Mouse (Mus musculus) adrenal gland, postnatal 4 days (tissue): Measurements from ENCODE around the gene Tanc1. TPM values are rescaled to one million over a fixed set of nuclear protein-coding genes. Genes with fewer than 3 reads are reported as not detected.

Experiments
- DNase-seq, 2 experiments: peaks; one replicate each; pipeline ENCODE4 v3.0.0; 2021 to 2022; ENCODE audit warnings: low spot score in 2 of 2, mixed read lengths in 2 of 2
- total RNA-seq, 2 experiments: library from RNA; stranded (reverse); gene quantifications; 2 replicates each; pipeline ENCODE4 v1.2.3; 2021

The Tanc1 gene
- total RNA-seq, 2 experiments from 2014 or later, result 19.9 to 30.8 TPM

DNA sequence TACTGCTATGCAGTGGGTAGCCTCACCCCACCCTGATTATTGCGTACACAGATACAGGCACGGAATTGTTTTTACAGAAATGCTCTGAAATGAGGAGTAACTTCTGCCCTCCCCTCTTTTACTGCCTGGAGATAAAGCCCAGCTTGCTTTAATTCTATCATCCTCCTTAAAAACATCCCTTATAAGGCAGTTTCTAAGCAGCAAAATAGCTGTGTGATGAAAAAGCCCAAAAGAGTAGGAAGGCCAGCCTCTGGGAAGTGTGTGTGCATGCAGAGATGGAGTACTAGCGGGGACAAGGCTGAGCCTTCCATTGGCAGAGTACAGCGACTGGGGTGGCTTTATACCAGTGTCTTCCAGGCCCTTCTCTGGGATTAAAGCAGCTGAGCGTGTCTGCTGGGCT lies 140.9 kb downstream of the Tanc1 start:
- no peak for DNase-seq

DNA sequence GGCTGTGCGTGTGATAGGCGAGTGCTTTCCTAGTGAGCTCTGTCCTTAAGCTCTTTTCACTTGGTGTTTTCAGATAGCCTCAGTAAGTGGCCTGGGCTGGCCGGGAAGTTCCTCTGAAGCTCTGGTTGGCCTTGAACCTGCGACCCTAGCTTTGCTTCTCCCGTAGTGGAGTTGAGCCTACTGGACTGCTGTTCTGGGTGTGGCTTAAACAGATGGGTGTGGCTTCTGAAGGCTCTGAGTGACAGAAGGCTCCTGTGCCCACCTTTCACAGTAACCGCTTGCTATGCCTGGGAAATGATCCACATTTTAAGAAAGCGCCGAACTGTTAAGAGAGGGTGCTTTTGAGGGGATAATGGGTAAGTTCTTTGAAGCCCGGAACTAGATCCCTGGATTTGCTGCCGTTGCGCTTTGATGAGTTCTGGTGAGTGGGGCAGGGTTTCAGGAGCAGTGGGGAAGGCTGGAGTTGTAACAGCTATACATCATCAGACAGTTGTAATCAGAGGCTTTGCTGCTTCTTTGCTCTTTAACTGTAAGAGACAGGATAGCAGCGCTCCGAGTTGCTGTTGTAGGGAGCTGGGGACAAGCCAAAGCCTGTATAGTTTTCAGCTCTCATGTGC lies 144.4 kb downstream of the Tanc1 start:
- no peak for DNase-seq

DNA sequence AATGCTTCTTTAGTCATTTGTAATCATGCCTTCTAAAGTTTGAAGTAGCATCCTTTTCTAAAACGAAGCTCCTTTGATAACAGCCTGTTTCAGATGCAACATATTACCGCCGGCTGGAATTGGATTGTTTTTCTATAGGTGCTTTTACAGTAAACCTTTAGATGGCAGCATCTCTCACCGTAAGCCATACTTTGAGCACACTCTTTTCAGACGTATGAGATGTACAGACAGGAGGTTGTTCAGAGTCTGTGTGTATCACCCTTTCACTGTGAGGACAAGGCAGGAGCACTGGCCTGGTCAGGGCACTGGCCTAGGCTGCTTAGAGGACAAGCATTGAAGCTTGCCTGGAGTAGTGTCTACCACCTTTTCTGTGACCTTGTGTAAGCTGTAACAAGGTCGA lies 145.2 kb downstream of the Tanc1 start:
- DNase-seq, result no peak

DNA sequence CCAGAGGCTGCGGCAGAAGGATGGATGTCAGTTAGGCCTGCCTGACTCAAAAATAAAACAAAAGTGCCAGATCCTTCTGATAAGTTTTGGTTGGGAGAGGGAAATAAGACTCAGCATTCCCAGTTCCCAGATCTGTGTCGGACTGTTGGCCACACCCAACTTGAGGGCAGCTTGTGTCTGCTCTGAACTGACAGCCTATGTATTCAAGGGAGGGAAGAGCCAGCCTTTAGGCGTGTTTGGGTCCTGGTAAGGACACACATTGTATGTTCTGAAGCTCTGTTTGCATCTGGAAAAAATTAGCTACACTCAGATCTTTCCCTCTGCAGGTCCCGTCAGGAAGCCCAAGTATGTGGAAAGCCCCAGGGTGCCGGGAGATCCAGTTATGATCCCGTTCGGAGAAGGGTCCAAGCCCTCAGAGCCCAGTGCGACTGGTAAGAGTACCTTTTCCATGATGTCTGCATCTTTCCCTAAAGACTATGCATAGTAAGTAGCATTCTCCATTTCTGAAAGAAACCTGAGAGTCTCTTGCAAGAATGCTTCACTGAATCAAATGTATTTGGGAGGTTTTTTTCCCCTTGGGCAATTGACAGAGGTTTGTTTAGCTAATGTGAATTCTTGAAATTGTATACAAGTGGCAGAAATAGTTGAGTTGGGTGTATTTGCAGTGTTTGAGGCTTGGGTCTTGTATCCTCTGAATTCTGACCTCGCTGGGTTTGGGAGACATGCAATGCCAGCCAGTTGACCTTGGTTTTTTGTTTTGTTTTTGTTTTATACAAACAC lies 146.5 kb downstream of the Tanc1 start:
- DNase-seq, result no peak

DNA sequence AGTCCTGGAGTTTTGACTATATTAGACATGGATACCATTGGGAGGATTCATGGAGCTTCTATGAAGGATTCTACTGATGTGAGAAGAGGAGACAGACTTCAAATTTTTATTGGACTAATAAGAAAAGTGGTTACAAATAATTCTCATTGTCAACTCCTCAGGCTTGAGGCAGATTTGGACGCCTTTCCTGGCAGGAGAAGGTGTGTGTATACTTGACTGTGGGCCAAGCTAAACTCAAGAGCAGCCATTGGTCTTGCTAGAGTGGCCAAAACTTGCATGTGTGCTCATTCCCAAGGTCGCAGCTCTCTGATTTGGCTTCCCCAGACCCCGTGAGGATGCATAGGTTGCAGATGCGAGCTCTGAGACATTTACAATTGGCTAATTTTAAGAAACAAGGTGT lies 148.9 kb downstream of the Tanc1 start:
- DNase-seq, result no peak

DNA sequence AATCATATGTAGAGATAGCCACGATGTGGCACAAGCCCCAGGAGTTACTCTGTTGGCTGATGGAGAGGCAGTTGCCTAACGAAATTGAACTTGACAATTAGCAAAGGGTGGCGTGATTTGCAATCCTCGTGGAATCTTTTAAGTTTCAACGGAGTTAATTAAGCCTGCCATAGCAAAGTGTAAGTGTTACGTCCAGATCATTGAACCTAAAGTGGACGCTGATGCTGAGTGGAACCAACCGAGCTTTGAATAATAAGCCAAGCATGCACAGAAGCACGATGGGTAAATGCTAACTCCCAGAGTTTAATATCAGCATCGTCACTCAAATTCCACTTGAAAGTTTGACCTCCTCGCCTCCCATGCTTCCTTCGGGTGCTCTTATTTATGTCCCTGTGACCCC lies 149.3 kb downstream of the Tanc1 start:
- no peak for DNase-seq

- no peak for DNase-seq
Observed at GRCm38 (mm10) chr2:59762277-59762676, 150.4 kb downstream of the Tanc1 start.

DNA sequence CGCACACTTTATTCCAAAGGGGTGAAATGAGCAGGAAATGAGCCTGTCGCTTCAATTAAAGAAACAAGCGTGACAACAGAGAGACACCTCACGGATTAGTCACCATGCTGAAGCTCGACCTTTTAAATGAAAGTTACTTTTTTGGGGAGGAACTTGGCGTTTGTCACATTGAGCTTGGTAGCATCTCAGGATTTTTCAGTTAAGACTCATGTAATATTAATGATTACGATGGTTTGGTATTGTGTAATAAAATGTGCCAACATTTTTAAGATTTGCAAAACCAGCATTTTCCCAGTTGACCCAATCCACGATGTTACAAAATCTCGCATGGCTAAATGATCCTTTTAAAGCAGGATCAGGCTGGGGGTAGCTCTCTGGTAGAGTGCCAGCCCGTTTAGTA lies 153.8 kb downstream of the Tanc1 start:
- DNase-seq, result no peak

- DNase-seq, result no peak
Observed at GRCm38 (mm10) chr2:59767893-59768292, 156.1 kb downstream of the Tanc1 start.

DNA sequence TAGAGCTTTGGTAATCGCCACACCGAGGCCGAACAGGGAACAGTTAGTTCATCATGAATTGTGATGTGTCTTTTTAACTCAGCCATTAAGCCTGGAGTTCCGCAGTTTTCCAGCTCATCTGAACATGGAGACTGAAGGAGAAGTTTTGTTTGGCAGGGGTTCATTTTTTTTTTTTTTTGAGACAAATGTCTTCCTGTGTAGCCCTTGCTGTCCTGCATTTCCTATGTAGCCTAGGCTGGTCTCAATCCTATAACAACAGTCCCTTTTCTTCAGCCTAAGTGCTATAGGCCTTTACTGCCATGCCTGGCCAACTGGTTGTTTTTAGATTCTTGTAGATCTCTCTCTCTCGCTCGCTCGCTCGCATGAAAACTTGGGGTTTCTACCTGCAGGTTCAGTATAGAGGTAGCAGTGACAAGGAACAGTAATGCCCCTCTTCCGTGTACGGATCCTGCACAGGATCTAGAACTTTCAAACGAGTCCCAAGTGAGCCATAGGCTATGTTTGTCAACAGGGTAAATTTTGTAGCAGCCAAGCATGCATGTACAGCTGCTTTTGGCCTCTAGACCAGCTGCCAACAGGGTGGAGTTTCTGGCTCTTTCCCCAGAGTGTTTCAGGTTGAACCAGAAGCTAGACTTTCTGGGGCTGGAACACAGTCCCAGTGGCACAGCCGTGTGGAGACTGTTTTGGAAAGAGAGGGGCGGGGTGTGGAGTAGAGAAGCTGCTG lies 157.0 kb downstream of the Tanc1 start:
- DNase-seq, result no peak

- no peak for DNase-seq
Observed at GRCm38 (mm10) chr2:59769385-59769735, 157.5 kb downstream of the Tanc1 start.

DNA sequence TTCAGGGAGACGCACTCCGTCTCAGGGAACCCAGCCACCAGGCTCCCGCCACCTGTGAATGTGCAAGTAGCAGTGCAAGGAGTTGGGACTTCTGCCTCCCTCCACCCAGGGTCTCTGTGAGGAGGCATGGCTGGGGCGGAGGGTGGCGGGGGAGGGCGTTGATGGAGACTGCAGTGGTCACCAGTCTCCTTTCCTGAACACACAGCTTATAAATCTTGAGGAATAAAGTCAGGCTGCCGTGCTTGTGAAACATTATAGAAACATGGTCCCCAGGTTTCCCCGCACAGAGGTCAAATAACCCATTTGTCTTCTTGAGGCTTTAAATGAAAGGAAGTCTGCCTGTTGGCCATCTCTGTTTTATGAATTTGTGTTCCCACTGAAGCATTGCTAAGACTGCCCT lies 159.9 kb downstream of the Tanc1 start:
- no peak for DNase-seq

DNA sequence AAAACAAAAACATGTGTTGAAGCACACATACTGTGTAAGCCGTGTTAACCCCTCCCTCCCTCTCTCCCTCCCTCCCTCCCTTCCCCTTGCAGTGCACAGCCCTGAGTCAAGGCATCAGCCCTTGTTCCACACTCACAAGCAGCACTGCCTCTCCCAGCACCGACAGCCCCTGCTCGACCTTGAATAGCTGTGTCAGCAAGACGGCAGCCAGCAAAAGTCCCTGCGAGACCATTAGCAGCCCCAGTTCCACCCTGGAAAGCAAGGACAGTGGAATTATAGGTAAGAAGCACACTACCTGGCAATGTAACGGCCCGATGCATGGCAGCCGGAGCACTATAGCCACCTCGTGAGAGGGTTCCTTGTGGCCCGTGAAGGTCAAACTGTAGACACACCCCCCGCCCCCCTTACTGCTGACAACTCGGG lies 160.4 kb downstream of the Tanc1 start:
- peak in 1 of 2 experiments; percentile 28 for DNase-seq

- no peak for DNase-seq
Observed at GRCm38 (mm10) chr2:59774374-59774773, 162.5 kb downstream of the Tanc1 start.

DNA sequence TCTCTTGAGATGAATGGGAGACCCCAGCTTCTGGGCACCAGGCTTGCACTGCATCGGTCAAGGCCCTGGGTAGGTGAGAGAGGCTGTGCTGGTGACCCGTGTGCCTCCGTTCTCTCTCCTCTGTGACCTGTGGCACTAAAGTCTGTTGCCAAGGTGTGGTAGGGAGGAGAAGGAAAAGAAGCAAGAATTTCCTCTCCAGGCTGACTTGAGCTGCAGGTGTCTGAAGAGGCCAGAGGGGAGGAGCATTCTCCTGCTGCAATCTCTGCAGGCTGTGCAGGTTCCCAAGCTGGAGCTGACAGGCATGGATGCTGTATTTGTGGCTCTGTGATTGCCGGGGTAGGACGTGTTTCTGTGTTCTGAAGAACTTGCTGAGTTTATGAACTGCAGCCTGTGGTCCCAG lies 163.3 kb downstream of the Tanc1 start:
- DNase-seq, result no peak

- no peak for DNase-seq
Observed at GRCm38 (mm10) chr2:59775820-59776219, 164.0 kb downstream of the Tanc1 start.

GRCm38 (mm10) chr2:59779355-59779754 lies 167.5 kb downstream of the Tanc1 start:
- no peak for DNase-seq

DNA sequence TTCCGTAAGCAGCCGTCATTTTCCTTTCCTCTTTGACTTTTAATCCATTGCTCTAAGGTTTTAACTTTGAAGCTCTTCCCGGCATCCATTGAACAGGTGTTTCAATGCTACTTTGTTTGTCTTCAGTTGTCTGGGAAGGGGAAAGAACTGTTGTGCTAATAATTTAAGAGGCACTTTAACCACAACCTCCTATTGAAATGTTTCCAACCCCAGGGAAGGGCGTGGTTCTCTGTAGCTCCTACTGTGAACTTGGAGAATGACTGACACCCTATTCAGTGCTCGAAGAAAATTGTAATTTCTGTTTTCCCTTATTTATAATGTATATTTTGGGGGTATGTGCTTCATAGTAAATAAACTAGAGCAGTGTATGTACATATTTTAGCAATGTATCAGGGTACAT lies 168.4 kb downstream of the Tanc1 start:
- no peak for DNase-seq

DNA sequence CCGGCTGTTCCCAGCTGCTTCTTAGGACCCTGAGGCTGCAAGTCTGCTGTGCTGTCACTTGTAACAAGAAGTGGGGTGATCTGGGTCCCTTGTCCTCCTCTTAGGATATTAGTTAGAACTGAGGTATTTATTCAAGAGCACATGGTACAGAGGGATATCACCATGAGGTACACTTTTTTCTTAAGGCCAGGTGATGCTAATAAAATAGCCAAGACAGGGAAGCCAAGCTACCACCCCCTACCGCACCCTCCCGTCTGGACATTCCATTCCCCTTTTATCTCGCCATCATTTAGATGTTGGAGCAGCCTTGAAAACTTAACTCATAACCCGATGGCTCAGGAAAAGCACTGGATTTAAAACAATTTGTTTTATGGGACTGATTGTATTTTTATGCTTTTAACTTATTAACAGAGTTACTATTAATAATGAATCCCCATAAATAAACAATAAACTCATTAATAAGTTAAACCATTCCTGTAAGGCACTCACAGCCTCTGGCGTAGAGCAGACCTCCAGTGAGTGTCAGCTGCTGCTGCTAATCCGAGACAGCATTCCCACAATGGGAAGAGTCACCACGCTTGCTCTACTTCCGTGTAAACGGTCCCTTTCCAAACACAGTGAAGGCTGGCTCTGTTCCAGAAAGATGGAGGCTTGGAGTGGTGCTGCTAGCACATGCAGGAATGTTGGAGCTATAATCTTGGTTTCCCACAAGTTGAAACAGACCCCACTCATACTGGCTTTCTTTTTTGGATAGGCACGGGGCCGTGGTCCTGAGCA lies 171.4 kb downstream of the Tanc1 start:
- DNase-seq, result no peak

- no peak for DNase-seq
Observed at GRCm38 (mm10) chr2:59783832-59784627, 172.2 kb downstream of the Tanc1 start.

DNA sequence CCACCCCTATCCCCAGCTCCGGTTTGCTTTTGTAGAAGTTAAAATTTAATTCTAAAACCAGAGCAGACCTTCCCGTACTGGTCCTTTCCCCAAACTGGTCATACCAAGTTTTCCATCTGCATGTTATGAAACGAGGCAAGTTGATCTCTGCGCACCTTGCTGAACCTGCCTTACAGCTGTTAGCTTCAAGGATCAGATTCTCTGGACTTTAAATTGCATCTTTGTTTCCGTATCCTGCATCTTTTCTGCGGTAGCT lies 172.7 kb downstream of the Tanc1 start:
- no peak for DNase-seq
